Mouse (Mus musculus) brain, embryonic 14.5 days (tissue): ENCODE measurements at regions not wholly inside any gene's neighbourhood (a gene's known extent, or its start where the extent isn't known, plus 50 kb on each side); places are given as distances from the start of the nearest gene placed in this dataset.

Source experiments
- CTCF ChIP-seq: fragments of 200-500 bp; IDR thresholded peaks from 2 replicates; pipeline ENCODE4 v1.5.1; 2012; ENCODE audit warnings: inconsistent platforms, mild to moderate bottlenecking, moderate library complexity, borderline replicate concordance; ENCODE audit not compliant: insufficient read depth, insufficient read length; ENCODE audit errors: extremely low read depth
- POLR2A ChIP-seq: fragments of 200-500 bp; IDR thresholded peaks from 2 replicates; pipeline ENCODE4 v1.6.1; 2012; ENCODE audit warnings: mild to moderate bottlenecking, inconsistent platforms, borderline replicate concordance; ENCODE audit not compliant: poor library complexity, insufficient read depth, insufficient read length, severe bottlenecking; ENCODE audit errors: extremely low read depth

- TF ChIP-seq CTCF (no peak), POLR2A (no peak)
Observed at GRCm38 (mm10) chr6:109233426-109233825, 405.0 kb downstream of the Edem1 start.
